Mouse (Mus musculus) megakaryocyte-erythroid progenitor cell, adult 5-6 weeks (primary cell): ENCODE measurements around the gene Gm20716. TPM values are rescaled to one million over a fixed set of nuclear protein-coding genes. Genes with fewer than 3 reads are reported as not detected.

ENCODE experiments used
- ATAC-seq: replicated peaks from 2 replicates; pipeline ENCODE4 v1.8.0; 2016; ENCODE audit warnings: mild to moderate bottlenecking, inconsistent platforms; ENCODE audit not compliant: severe bottlenecking, poor library complexity, low FRiP score, low TSS enrichment
- total RNA-seq, 2 experiments: library from RNA; stranded (forward) in 1 of 2; stranded (reverse) in 1 of 2; fragments of 200-1000, 215-1000 nt in 1 of 2; fragments of >200 nt in 1 of 2; fragmentation: Nextera tagmentation in 1 of 2; gene quantifications; 2 replicates each; pipeline ENCODE4 v1.2.3; 2014 to 2017

Gene Gm20716
- 38.5 and 43.2 TPM in 2 replicates for total RNA-seq (2014; fragmentation: Nextera tagmentation)
- 35.4 and 55.3 TPM in 2 replicates for total RNA-seq (2017)

GRCm38 (mm10) chr2:168230026-168230728 lies at the start of gene Gm20716, which contains the start of the genes Dpm1 and Mocs3:
Gm20716 (minus strand) TSS chr2:168230364.
Dpm1 (minus strand) TSS chr2:168230591.
Mocs3 (plus strand) TSS chr2:168230622.
- peak; percentile 80 for ATAC-seq

- ATAC-seq, result peak; percentile 67
Observed at GRCm38 (mm10) chr2:168274374-168274935, 44.3 kb upstream of the Gm20716 start.

- peak; percentile 78 for ATAC-seq
Observed at GRCm38 (mm10) chr2:168273387-168273786, 43.2 kb upstream of the Gm20716 start.

GRCm38 (mm10) chr2:168268033-168268432 lies 37.9 kb upstream of the Gm20716 start:
- ATAC-seq, result no peak

GRCm38 (mm10) chr2:168260900-168261299 lies 30.7 kb upstream of the Gm20716 start:
- no peak for ATAC-seq

GRCm38 (mm10) chr2:168260124-168260523 lies 30.0 kb upstream of the Gm20716 start:
- ATAC-seq, result no peak

GRCm38 (mm10) chr2:168259046-168259445 lies 28.9 kb upstream of the Gm20716 start:
- ATAC-seq, result no peak

GRCm38 (mm10) chr2:168257188-168257587 lies 27.0 kb upstream of the Gm20716 start:
- no peak for ATAC-seq

- no peak for ATAC-seq
Observed at GRCm38 (mm10) chr2:168256506-168256905, 26.3 kb upstream of the Gm20716 start.

- no peak for ATAC-seq
Observed at GRCm38 (mm10) chr2:168253822-168254221, 23.7 kb upstream of the Gm20716 start.

GRCm38 (mm10) chr2:168252639-168253292 lies 22.6 kb upstream of the Gm20716 start:
- peak; percentile 43; the same call in 1 of the 2 replicates for ATAC-seq

- peak; percentile 76 for ATAC-seq
Observed at GRCm38 (mm10) chr2:168250270-168250669, 20.1 kb upstream of the Gm20716 start.

GRCm38 (mm10) chr2:168248856-168249245 lies 18.7 kb upstream of the Gm20716 start:
- peak; percentile 64 for ATAC-seq

- no peak for ATAC-seq
Observed at GRCm38 (mm10) chr2:168248167-168248855, 18.1 kb upstream of the Gm20716 start.

- ATAC-seq, result no peak
Observed at GRCm38 (mm10) chr2:168245571-168245970, 15.4 kb upstream of the Gm20716 start.

GRCm38 (mm10) chr2:168243278-168243677 lies 13.1 kb upstream of the Gm20716 start:
- no peak for ATAC-seq

- peak; percentile 53; the same call in 1 of the 2 replicates for ATAC-seq
Observed at GRCm38 (mm10) chr2:168242841-168243240, 12.7 kb upstream of the Gm20716 start.

- no peak for ATAC-seq
Observed at GRCm38 (mm10) chr2:168238335-168238734, 8.2 kb upstream of the Gm20716 start.

- ATAC-seq, result no peak
Observed at GRCm38 (mm10) chr2:168233286-168233685, 3.1 kb upstream of the Gm20716 start.

GRCm38 (mm10) chr2:168231471-168231829 lies 1.3 kb upstream of the Gm20716 start:
- ATAC-seq, result no peak
